Mouse (Mus musculus): ENCODE measurements at regions not wholly inside any gene's neighbourhood (a gene's known extent, or its start where the extent isn't known, plus 50 kb on each side); places are given as distances from the start of the nearest gene placed in this dataset.
"Not testable (repeated sequence)": the region's sequence is repeated elsewhere in the genome, so short reads cannot be mapped to it uniquely, and the experiment has no call there.

GRCm38 (mm10) chr1:47285639-47286038 is 393.0 kb upstream of the Slc39a10 start:
- no peak for DNase-seq

GRCm38 (mm10) chr1:47278321-47279020 is 385.8 kb upstream of the Slc39a10 start:
- DNase-seq = no peak

GRCm38 (mm10) chr1:47277839-47278238 is 385.2 kb upstream of the Slc39a10 start:
- DNase-seq = peak; percentile 6

GRCm38 (mm10) chr1:47272131-47272530 is 379.5 kb upstream of the Slc39a10 start:
- no peak for DNase-seq

GRCm38 (mm10) chr1:47263611-47264010 is 371.0 kb upstream of the Slc39a10 start:
- no peak for DNase-seq

GRCm38 (mm10) chr1:47261505-47262130 is 369.0 kb upstream of the Slc39a10 start:
- DNase-seq = no peak

GRCm38 (mm10) chr1:47250706-47251105 is 358.1 kb upstream of the Slc39a10 start:
- not testable (repeated sequence) for DNase-seq

GRCm38 (mm10) chr1:47217088-47217487 is 324.4 kb upstream of the Slc39a10 start:
- DNase-seq = no peak

- no peak for DNase-seq
Measured at GRCm38 (mm10) chr1:47216419-47217002, 323.9 kb upstream of the Slc39a10 start.

- no peak for DNase-seq
Measured at GRCm38 (mm10) chr1:47213476-47213875, 320.8 kb upstream of the Slc39a10 start.

GRCm38 (mm10) chr1:47193001-47193400 is 300.3 kb upstream of the Slc39a10 start:
- no peak for DNase-seq

- no peak for DNase-seq
Measured at GRCm38 (mm10) chr1:47164417-47164816, 271.8 kb upstream of the Slc39a10 start.

GRCm38 (mm10) chr1:47163808-47164410 is 271.3 kb upstream of the Slc39a10 start:
- no peak for DNase-seq

GRCm38 (mm10) chr1:47130031-47130430 is 237.4 kb upstream of the Slc39a10 start:
- not testable (repeated sequence) for DNase-seq

GRCm38 (mm10) chr1:47119636-47120035 is 227.0 kb upstream of the Slc39a10 start:
- DNase-seq = no peak

- not testable (repeated sequence) for DNase-seq
Measured at GRCm38 (mm10) chr1:47116681-47117080, 224.0 kb upstream of the Slc39a10 start.

- no peak for DNase-seq
Measured at GRCm38 (mm10) chr1:47112494-47112893, 219.8 kb upstream of the Slc39a10 start.

GRCm38 (mm10) chr1:47104055-47104454 is 211.4 kb upstream of the Slc39a10 start:
- DNase-seq = no peak

GRCm38 (mm10) chr1:47103321-47103988 is 210.8 kb upstream of the Slc39a10 start:
- DNase-seq = no peak

- DNase-seq = no peak
Measured at GRCm38 (mm10) chr1:47097084-47097996, 204.7 kb upstream of the Slc39a10 start.

GRCm38 (mm10) chr1:47094498-47094897 is 201.8 kb upstream of the Slc39a10 start:
- DNase-seq = no peak

Data from lung, postnatal 10 days (tissue).